ENCODE assay signal across 12 mouse cellular contexts in the genomic region with DNA sequence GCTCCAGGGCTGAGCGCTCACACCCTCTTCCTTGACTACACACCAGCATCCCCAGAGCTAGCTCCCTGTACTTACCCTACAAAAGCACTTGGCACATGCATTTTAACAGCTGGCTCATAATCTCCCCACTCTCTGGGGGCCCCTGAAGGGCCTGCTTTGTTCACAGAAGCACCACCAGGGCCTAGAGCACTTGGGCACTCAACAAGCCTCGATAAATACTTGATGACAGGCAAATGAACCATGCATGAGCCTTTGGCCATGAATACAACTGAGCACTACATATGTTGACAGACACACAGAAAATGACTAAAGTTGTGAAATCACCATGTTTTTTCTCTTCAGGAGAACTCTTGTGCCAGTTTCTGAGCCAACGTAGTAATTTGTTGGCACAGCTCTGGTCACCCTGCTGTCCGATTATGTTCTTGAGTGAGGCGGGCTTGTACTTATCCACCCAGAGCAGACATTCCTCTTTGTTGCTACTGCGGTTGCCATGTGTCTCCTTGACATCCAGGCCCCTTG. TPM values are rescaled to one million over a fixed set of nuclear protein-coding genes. Genes with fewer than 3 reads are reported as not detected.
DNase-seq lines count a peak whose midpoint lies in the region; ATAC-seq and TF ChIP-seq lines count a peak whose summit lies in the region.
"Had no signal": no experiment of that assay in that cellular context is flagged by ENCODE, and none has a peak within 500 bp of the region (broad histone marks: within the 10 kb centered on the region; RNA-seq: fewer than 3 reads in every experiment).

No protein-coding gene starts in this region.

- DNase-seq in embryonic facial prominence, embryonic 14.5 days (ENCODE audit: low spot score), result peak; percentile 45
- no peak for DNase-seq in embryonic facial prominence, embryonic 10.5 days (ENCODE audit: low spot score)
- peak; percentile 79 for DNase-seq in hindbrain, postnatal 0 days (ENCODE audit: low spot score)
- DNase-seq in hindbrain, embryonic 11.5 days (ENCODE audit: low spot score), result no peak
- DNase-seq in forebrain, postnatal 0 days, result peak; percentile 13
- no peak for DNase-seq in spleen, postnatal 4 days (ENCODE audit: low spot score in 2 of 2)
- DNase-seq: cerebellum, adult 11-12 months; kidney, postnatal 4 days; liver, embryonic 13.5 days had no signal

- WGBS in embryonic facial prominence, embryonic 14.5 days, result 86% methylated on average over 6 of the region's 6 CpGs
- 91% methylated on average over 6 of the region's 6 CpGs for WGBS in embryonic facial prominence, embryonic 10.5 days
- WGBS in hindbrain, postnatal 0 days, result 53% methylated on average over 6 of the region's 6 CpGs
- WGBS in hindbrain, embryonic 11.5 days, result 95% methylated on average over 6 of the region's 6 CpGs
- WGBS in forebrain, postnatal 0 days, result 54% methylated on average over 6 of the region's 6 CpGs
- 77% methylated on average over 6 of the region's 6 CpGs for WGBS in neural tube, embryonic 15.5 days

- no peak overlapping the region for H3K4me3 ChIP-seq in embryonic facial prominence, embryonic 14.5 days (ENCODE audit: low read depth, low read length)
- H3K4me3 ChIP-seq in embryonic facial prominence, embryonic 10.5 days, result no peak overlapping the region
- H3K4me3 ChIP-seq in hindbrain, postnatal 0 days (ENCODE audit: low read length), result no peak overlapping the region
- no peak overlapping the region for H3K4me3 ChIP-seq in hindbrain, embryonic 11.5 days (ENCODE audit: low read depth, low read length)
- H3K4me3 ChIP-seq in forebrain, postnatal 0 days (ENCODE audit: low read depth, low read length), result no peak overlapping the region
- H3K4me3 ChIP-seq in neural tube, embryonic 15.5 days (replicated peaks), result no peak overlapping the region
- H3K4me3 ChIP-seq: liver, embryonic 13.5 days; midbrain, embryonic 13.5 days had no signal

- H3K4me2 ChIP-seq in embryonic facial prominence, embryonic 14.5 days (ENCODE audit: low read depth, low read length), result no peak overlapping the region
- H3K4me2 ChIP-seq in hindbrain, postnatal 0 days (ENCODE audit: low read depth, low read length), result no peak overlapping the region
- H3K4me2 ChIP-seq in hindbrain, embryonic 11.5 days (replicated peaks; ENCODE audit: low read depth, low read length), result no peak overlapping the region
- H3K4me2 ChIP-seq in forebrain, postnatal 0 days (ENCODE audit: low read depth), result no peak overlapping the region
- H3K4me2 ChIP-seq in neural tube, embryonic 15.5 days, result no peak overlapping the region
- H3K4me2 ChIP-seq: liver, embryonic 13.5 days; midbrain, embryonic 13.5 days had no signal

- H3K9ac ChIP-seq in embryonic facial prominence, embryonic 14.5 days (ENCODE audit: low read depth, low read length), result no peak overlapping the region
- H3K9ac ChIP-seq in hindbrain, postnatal 0 days (replicated peaks; ENCODE audit: low read length), result no peak overlapping the region
- H3K9ac ChIP-seq in hindbrain, embryonic 11.5 days (ENCODE audit: low read depth, low read length), result no peak overlapping the region
- no peak overlapping the region for H3K9ac ChIP-seq in forebrain, postnatal 0 days
- no peak overlapping the region for H3K9ac ChIP-seq in neural tube, embryonic 15.5 days (replicated peaks)
- H3K9ac ChIP-seq: liver, embryonic 13.5 days; midbrain, embryonic 13.5 days had no signal

- TF ChIP-seq CTCF in hindbrain, postnatal 0 days (IDR thresholded peaks at IDR 0.05; ENCODE audit: low read depth), result peak; percentile 19
- TF ChIP-seq CTCF in forebrain, postnatal 0 days (IDR thresholded peaks at IDR 0.05; ENCODE audit: low read depth), result no peak

- no peaks in the 10 kb centered on the region for H3K9me3 ChIP-seq in embryonic facial prominence, embryonic 14.5 days (ENCODE audit: control insufficient read depth, low read length)
- no peaks in the 10 kb centered on the region for H3K9me3 ChIP-seq in embryonic facial prominence, embryonic 10.5 days
- no peaks in the 10 kb centered on the region for H3K9me3 ChIP-seq in hindbrain, postnatal 0 days (ENCODE audit: low read length)
- no peaks in the 10 kb centered on the region for H3K9me3 ChIP-seq in hindbrain, embryonic 11.5 days (ENCODE audit: control insufficient read depth, low read length)
- H3K9me3 ChIP-seq in forebrain, postnatal 0 days (ENCODE audit: low read length), result no peaks in the 10 kb centered on the region
- H3K9me3 ChIP-seq in neural tube, embryonic 15.5 days (replicated peaks), result no peaks in the 10 kb centered on the region
- H3K9me3 ChIP-seq: liver, embryonic 13.5 days; midbrain, embryonic 13.5 days had no signal

- peak; percentile 80 for ATAC-seq in embryonic facial prominence, embryonic 14.5 days (ENCODE audit: low read depth)
- peak; percentile 95 for ATAC-seq in hindbrain, postnatal 0 days
- no peak for ATAC-seq in hindbrain, embryonic 11.5 days (ENCODE audit: low FRiP score)
- ATAC-seq in forebrain, postnatal 0 days, result peak; percentile 79
- peak; percentile 17; the same call in 1 of the 2 replicates for ATAC-seq in neural tube, embryonic 15.5 days (ENCODE audit: low FRiP score)
- no peak for ATAC-seq in megakaryocyte progenitor cell, adult 5-6 weeks (replicated peaks; ENCODE audit: poor library complexity)
- ATAC-seq: midbrain, embryonic 13.5 days had no signal

- no peaks in the 10 kb centered on the region for H3K4me1 ChIP-seq in embryonic facial prominence, embryonic 14.5 days (ENCODE audit: control insufficient read depth, insufficient read depth, low read length)
- no peaks in the 10 kb centered on the region for H3K4me1 ChIP-seq in embryonic facial prominence, embryonic 10.5 days
- no peaks in the 10 kb centered on the region for H3K4me1 ChIP-seq in hindbrain, postnatal 0 days (ENCODE audit: insufficient read depth, low read length)
- no peaks in the 10 kb centered on the region for H3K4me1 ChIP-seq in hindbrain, embryonic 11.5 days (replicated peaks; ENCODE audit: control insufficient read depth, insufficient read depth, low read length)
- no peaks in the 10 kb centered on the region for H3K4me1 ChIP-seq in forebrain, postnatal 0 days (ENCODE audit: insufficient read depth)
- H3K4me1 ChIP-seq in neural tube, embryonic 15.5 days, result no peaks in the 10 kb centered on the region
- H3K4me1 ChIP-seq: liver, embryonic 13.5 days; midbrain, embryonic 13.5 days had no signal

- H3K27me3 ChIP-seq in embryonic facial prominence, embryonic 14.5 days (replicated peaks; ENCODE audit: control insufficient read depth, insufficient read depth, low read length), result no peaks in the 10 kb centered on the region
- no peaks in the 10 kb centered on the region for H3K27me3 ChIP-seq in embryonic facial prominence, embryonic 10.5 days (replicated peaks; ENCODE audit: low read depth, poor library complexity, severe bottlenecking)
- H3K27me3 ChIP-seq in hindbrain, postnatal 0 days (ENCODE audit: insufficient read depth, low read length), result no peaks in the 10 kb centered on the region
- no peaks in the 10 kb centered on the region for H3K27me3 ChIP-seq in hindbrain, embryonic 11.5 days (ENCODE audit: control insufficient read depth, insufficient read depth, low read length)
- no peaks in the 10 kb centered on the region for H3K27me3 ChIP-seq in forebrain, postnatal 0 days (ENCODE audit: insufficient read depth, low read length)
- H3K27me3 ChIP-seq in neural tube, embryonic 15.5 days (replicated peaks), result no peaks in the 10 kb centered on the region
- H3K27me3 ChIP-seq: liver, embryonic 13.5 days; midbrain, embryonic 13.5 days had no signal

- H3K27ac ChIP-seq in embryonic facial prominence, embryonic 14.5 days (replicated peaks; ENCODE audit: low read depth, low read length), result no peak overlapping the region
- no peak overlapping the region for H3K27ac ChIP-seq in embryonic facial prominence, embryonic 10.5 days (replicated peaks)
- H3K27ac ChIP-seq in hindbrain, postnatal 0 days, result peak overlapping the region; percentile 66
- H3K27ac ChIP-seq in hindbrain, embryonic 11.5 days (ENCODE audit: low read depth, low read length), result no peak overlapping the region
- H3K27ac ChIP-seq in forebrain, postnatal 0 days (ENCODE audit: low read depth, low read length), result no peak overlapping the region
- H3K27ac ChIP-seq in neural tube, embryonic 15.5 days (replicated peaks), result no peak overlapping the region
- H3K27ac ChIP-seq: liver, embryonic 13.5 days; midbrain, embryonic 13.5 days had no signal

- peaks cover 68% of the 10 kb centered on the region for H3K36me3 ChIP-seq in embryonic facial prominence, embryonic 14.5 days (ENCODE audit: control insufficient read depth, insufficient read depth, low read length)
- peaks cover 80% of the 10 kb centered on the region for H3K36me3 ChIP-seq in embryonic facial prominence, embryonic 10.5 days (replicated peaks)
- peaks cover 16% of the 10 kb centered on the region for H3K36me3 ChIP-seq in hindbrain, postnatal 0 days (ENCODE audit: insufficient read depth, low read length)
- peaks cover 7% of the 10 kb centered on the region; the same call in 1 of the 2 replicates for H3K36me3 ChIP-seq in hindbrain, embryonic 11.5 days (ENCODE audit: control insufficient read depth, insufficient read depth, low read length)
- peaks cover 21% of the 10 kb centered on the region for H3K36me3 ChIP-seq in forebrain, postnatal 0 days (ENCODE audit: insufficient read depth)
- H3K36me3 ChIP-seq in neural tube, embryonic 15.5 days, result peaks cover 29% of the 10 kb centered on the region

RNA-seq across cellular contexts. Expression of a gene that starts 56.3 kb away (rescaled TPM):
- 84.2 and 84.8 TPM in 2 replicates for polyA plus RNA-seq in embryonic facial prominence, embryonic 14.5 days (2014; fragmentation: Nextera tagmentation; extraction: Ambion mirVana)
- 103 and 108 TPM in 2 replicates for polyA plus RNA-seq in embryonic facial prominence, embryonic 10.5 days (2016; fragmentation: Nextera tagmentation; extraction: Ambion mirVana)
- total RNA-seq in hindbrain, postnatal 0 days (2014; rRNA removed), result 18.6 and 26.0 TPM in 2 replicates
- 31.2 and 33.0 TPM in 2 replicates for polyA plus RNA-seq in hindbrain, postnatal 0 days (2015; fragmentation: Nextera tagmentation; extraction: Ambion mirVana)
- polyA plus RNA-seq in hindbrain, embryonic 11.5 days (2014; fragmentation: Nextera tagmentation; extraction: Ambion mirVana), result 81.1 TPM in 2 replicates
- total RNA-seq in forebrain, postnatal 0 days (2014; rRNA removed), result 17.7 and 37.9 TPM in 2 replicates
- polyA plus RNA-seq in forebrain, postnatal 0 days (2015; fragmentation: Nextera tagmentation; extraction: Ambion mirVana), result 25.2 and 27.8 TPM in 2 replicates
- 28.9 and 41.9 TPM in 2 replicates for polyA plus RNA-seq in neural tube, embryonic 15.5 days (2015; fragmentation: Nextera tagmentation; extraction: Ambion mirVana)
- total RNA-seq in megakaryocyte progenitor cell, adult 5-6 weeks (2015), result 64.9 and 65.7 TPM in 2 replicates
- 88.2 and 140 TPM in 2 replicates for total RNA-seq in megakaryocyte progenitor cell, adult 5-6 weeks (2017)

Comparison
In these comparisons a context has a peak if more than half of its experiments do, and no peak if none do; other contexts are left out.
1. ATAC-seq: peak in embryonic facial prominence, embryonic 14.5 days (single experiment), hindbrain, postnatal 0 days (single experiment), forebrain, postnatal 0 days (single experiment) and neural tube, embryonic 15.5 days (single experiment); none in hindbrain, embryonic 11.5 days (single experiment) and megakaryocyte progenitor cell, adult 5-6 weeks (single experiment).
2. DNase-seq: peak in embryonic facial prominence, embryonic 14.5 days (single experiment), hindbrain, postnatal 0 days (single experiment) and forebrain, postnatal 0 days (single experiment); none in embryonic facial prominence, embryonic 10.5 days (single experiment), hindbrain, embryonic 11.5 days (single experiment) and spleen, postnatal 4 days (0 of 2).